Mouse (Mus musculus) heart, adult 2 months (tissue): Measurements from ENCODE around the gene Kif1a. TPM values are rescaled to one million over a fixed set of nuclear protein-coding genes. Genes with fewer than 3 reads are reported as not detected.

Experiments
- DNase-seq, 2 experiments: peaks; one replicate each; pipeline ENCODE4 v3.0.0; 2021
- H3K27ac ChIP-seq: fragments of 200-600 bp; 2 replicates; pipeline ENCODE4 v1.8.1; 2022
- H3K27me3 ChIP-seq: fragments of 200-500 bp; 2 replicates; pipeline ENCODE4 v1.6.1; 2012; ENCODE audit warnings: mild to moderate bottlenecking, low read length, inconsistent platforms, mixed read lengths; ENCODE audit not compliant: control insufficient read depth, insufficient read depth
- H3K36me3 ChIP-seq: fragments of 200-500 bp; 2 replicates; pipeline ENCODE4 v1.6.1; 2012; ENCODE audit warnings: low read length, inconsistent platforms; ENCODE audit not compliant: control insufficient read depth, insufficient read depth
- H3K4me1 ChIP-seq: fragments of 200-500 bp; 2 replicates; pipeline ENCODE4 v1.6.1; 2011; ENCODE audit warnings: low read length; ENCODE audit not compliant: control insufficient read depth, insufficient read depth
- H3K4me3 ChIP-seq: fragments of 200-600 bp; 2 replicates; pipeline ENCODE4 v1.8.1; 2022
- H3K79me2 ChIP-seq: fragments of 200-500 bp; replicated peaks from 2 replicates; pipeline ENCODE4 v1.6.1; 2012; ENCODE audit warnings: mild to moderate bottlenecking, inconsistent platforms, low read length, moderate library complexity, mixed read lengths; ENCODE audit not compliant: control insufficient read depth, insufficient read depth
- H3K9ac ChIP-seq: fragments of 200-500 bp; 2 replicates; pipeline ENCODE4 v1.6.1; 2012; ENCODE audit warnings: low read depth, mild to moderate bottlenecking, control low read depth, inconsistent platforms, low read length, mixed read lengths
- CTCF ChIP-seq: fragments of 200-600 bp; IDR thresholded peaks from 2 replicates; pipeline ENCODE4 v1.8.1; 2022; ENCODE audit warnings: antibody characterized with exemption, mild to moderate bottlenecking, moderate library complexity
- EP300 ChIP-seq: fragments of 200-500 bp; IDR thresholded peaks from 2 replicates; pipeline ENCODE4 v1.6.1; 2011; ENCODE audit warnings: low read depth, low read length, control low read depth; ENCODE audit not compliant: insufficient read depth
- POLR2A ChIP-seq: fragments of 200-500 bp; IDR thresholded peaks from 2 replicates; pipeline ENCODE4 v1.6.1; 2011; ENCODE audit warnings: mild to moderate bottlenecking, low read depth, low read length, control low read depth; ENCODE audit not compliant: insufficient read depth
- WGBS: fragments of 180-500 bp; shearing (Covaris S2); methylation state at CpG from one replicate; pipeline ENCODE4 v1.1.7; 2018; 5-methylcytosine and 5-hydroxymethylcytosine counted together
- intact Hi-C: fragments of 180-260 bp; cut with DNase I; formaldehyde crosslinking; loops from one replicate; pipeline ENCODE4 v1.15.1; 2025
- polyA plus RNA-seq: library from polyadenylated mRNA; depleted of rRNA; stranded (reverse); fragments of >200 nt; gene quantifications from 2 replicates; pipeline ENCODE4 v1.2.3, GENCODE M21; 2012
- total RNA-seq, 2 experiments: library from RNA; stranded (reverse); gene quantifications; 2 replicates each; pipeline ENCODE4 v1.2.3; 2021

The Kif1a gene
- total and polyA plus RNA-seq, 3 experiments, result 1.2 to 2.0 (median 1.4) TPM

DNA sequence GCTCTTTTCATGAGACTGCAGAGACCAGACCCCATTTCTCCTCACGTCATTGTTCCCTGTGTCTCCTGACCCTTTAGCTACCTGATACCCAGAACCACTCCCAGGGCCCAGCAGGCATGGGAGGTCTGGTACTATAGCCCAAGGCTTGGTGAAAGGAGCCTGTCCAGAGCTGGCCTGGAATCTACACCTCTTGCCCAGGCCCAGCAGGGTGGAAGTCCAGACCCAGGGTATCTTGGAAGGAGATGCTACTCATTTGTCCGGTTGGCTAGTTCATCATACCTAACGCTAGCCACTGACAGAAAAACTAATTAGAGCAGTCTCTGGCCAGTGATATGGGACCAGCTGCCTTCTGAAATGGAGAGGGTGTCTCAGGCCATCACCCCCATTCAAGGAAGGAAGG is 51.7 kb downstream of the Kif1a start:
- TF ChIP-seq EP300, result no peak
- TF ChIP-seq CTCF, result no peak
- no peak for TF ChIP-seq POLR2A
- intact Hi-C loops, result no loop called here
- no peaks in the 10 kb centered on the region for H3K36me3 ChIP-seq
- H3K4me1 ChIP-seq, result no peaks in the 10 kb centered on the region
- H3K79me2 ChIP-seq, result no peaks in the 10 kb centered on the region
- WGBS, result 87% methylated on average over 3 of the region's 3 CpGs
- DNase-seq, result no peak
- H3K4me3 ChIP-seq, result no peak overlapping the region
- no peak overlapping the region for H3K9ac ChIP-seq
- no peaks in the 10 kb centered on the region for H3K27me3 ChIP-seq
- no peak overlapping the region for H3K27ac ChIP-seq

DNA sequence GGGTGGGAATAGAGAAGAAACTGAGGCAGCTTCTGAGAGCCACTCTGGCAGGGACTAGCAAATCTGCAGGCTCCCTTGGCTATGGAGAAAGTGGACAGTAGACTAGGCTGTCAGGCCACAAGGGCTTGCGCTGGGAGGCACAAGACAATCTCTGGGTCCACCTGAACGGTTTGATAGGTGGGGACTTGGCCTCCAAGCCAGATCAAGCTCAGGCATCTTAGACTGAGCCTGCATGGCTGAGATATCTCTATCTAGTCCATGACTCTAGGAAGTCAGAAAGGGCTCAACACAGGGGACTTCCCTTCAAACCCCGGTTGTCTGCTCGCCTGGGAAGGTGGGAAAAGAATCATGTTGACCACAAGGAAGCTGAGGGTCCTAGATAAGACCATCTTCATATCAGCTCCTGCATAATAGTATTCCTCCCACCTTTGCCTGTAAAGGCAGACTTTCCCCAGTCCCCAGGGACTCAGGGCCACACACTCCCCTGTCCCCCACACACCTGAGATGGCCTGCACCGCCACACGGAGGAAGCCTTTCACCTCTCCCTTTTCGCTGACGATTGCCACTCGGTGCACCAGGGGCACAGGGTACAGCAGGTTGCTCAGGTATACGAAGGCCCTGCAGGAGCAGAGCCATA is 55.5 kb downstream of the Kif1a start:
- no peak overlapping the region for H3K4me3 ChIP-seq
- H3K4me1 ChIP-seq, result no peaks in the 10 kb centered on the region
- H3K27ac ChIP-seq, result no peak overlapping the region
- H3K36me3 ChIP-seq, result no peaks in the 10 kb centered on the region
- 79% methylated on average over 10 of the region's 10 CpGs for WGBS
- intact Hi-C loops, result no loop called here
- H3K27me3 ChIP-seq, result no peaks in the 10 kb centered on the region
- H3K79me2 ChIP-seq, result no peaks in the 10 kb centered on the region
- no peak overlapping the region for H3K9ac ChIP-seq
- no peak for TF ChIP-seq CTCF
- no peak for DNase-seq

DNA sequence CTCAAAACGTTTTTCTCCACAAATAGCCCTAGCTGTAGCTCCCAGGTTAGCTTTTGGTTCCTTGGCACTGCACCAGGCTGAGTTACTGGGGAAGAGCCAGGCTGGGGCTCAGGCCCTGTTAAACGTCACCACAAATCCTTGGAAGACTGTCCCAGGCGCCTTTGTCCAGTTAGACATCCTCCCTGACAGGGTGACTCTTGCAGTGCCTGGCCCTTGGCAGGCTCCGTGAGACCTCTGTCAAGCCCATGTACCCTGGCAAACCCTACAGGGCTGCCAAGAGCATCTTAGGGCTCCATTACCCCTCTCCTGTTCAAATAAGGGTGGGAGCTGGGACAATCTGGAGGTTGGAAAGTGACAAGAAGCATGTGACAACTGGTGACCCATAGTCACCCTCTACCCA is 65.8 kb downstream of the Kif1a start:
- H3K36me3 ChIP-seq, result no peaks in the 10 kb centered on the region
- DNase-seq, result no peak
- H3K4me1 ChIP-seq, result no peaks in the 10 kb centered on the region
- no peaks in the 10 kb centered on the region for H3K79me2 ChIP-seq
- no peak for TF ChIP-seq EP300
- no peak for TF ChIP-seq CTCF
- TF ChIP-seq POLR2A, result no peak
- WGBS, result 54% methylated on average over 4 of the region's 4 CpGs
- no peak overlapping the region for H3K27ac ChIP-seq
- no peaks in the 10 kb centered on the region for H3K27me3 ChIP-seq
- intact Hi-C loops, result no loop called here
- H3K9ac ChIP-seq, result no peak overlapping the region
- H3K4me3 ChIP-seq, result no peak overlapping the region

DNA sequence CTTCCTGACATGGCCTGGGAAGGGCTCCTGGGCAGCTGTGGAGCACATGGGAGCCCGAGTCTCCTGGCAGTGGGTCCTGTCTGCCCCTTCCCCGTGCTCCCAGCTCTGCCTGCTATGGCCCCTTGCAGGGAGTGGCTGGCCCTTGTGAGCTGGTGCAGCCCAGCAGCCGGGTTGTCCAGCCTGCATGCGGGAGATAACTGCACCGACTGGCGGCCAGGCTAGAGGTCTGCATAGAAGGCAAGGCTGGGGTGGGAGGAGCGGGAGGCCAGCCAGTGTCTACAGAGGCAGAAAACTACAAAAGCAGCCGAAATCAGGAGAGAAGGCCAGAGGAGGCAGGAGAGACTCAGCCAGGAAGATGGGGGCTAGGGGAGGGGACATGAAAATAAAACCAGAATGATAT is 67.8 kb downstream of the Kif1a start:
- intact Hi-C loops, result no loop called here
- DNase-seq, result no peak
- H3K27ac ChIP-seq, result no peak overlapping the region
- no peaks in the 10 kb centered on the region for H3K27me3 ChIP-seq
- no peaks in the 10 kb centered on the region for H3K36me3 ChIP-seq
- H3K9ac ChIP-seq, result no peak overlapping the region
- TF ChIP-seq CTCF (no peak), POLR2A (no peak), EP300 (no peak)
- 42% methylated on average over 8 of the region's 8 CpGs for WGBS
- H3K4me1 ChIP-seq, result no peaks in the 10 kb centered on the region
- no peaks in the 10 kb centered on the region for H3K79me2 ChIP-seq
- H3K4me3 ChIP-seq, result no peak overlapping the region

DNA sequence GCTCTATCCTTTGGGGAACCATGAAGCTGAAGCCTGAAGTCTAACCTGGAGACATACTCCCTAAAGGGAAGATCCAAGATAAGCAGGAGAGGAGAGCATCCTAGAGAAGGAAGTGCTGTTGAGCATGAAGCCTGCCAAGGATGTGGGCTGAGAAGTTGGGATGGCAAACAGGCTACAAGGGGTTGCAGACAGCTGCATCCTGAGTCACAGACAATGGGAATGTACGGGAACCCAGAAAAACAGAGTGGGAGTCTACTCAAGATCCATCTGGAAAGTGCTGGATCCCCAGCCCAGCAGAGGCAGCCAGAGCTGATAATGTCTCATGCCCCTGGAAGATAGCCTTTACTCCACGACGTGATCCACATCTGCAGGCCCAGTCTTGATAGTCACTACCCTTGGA is 70.6 kb downstream of the Kif1a start:
- H3K4me3 ChIP-seq, result no peak overlapping the region
- H3K36me3 ChIP-seq, result no peaks in the 10 kb centered on the region
- no peaks in the 10 kb centered on the region for H3K4me1 ChIP-seq
- no peak for TF ChIP-seq CTCF
- no peaks in the 10 kb centered on the region for H3K79me2 ChIP-seq
- intact Hi-C loops, result no loop called here
- no peak overlapping the region for H3K27ac ChIP-seq
- DNase-seq, result no peak
- H3K27me3 ChIP-seq, result no peaks in the 10 kb centered on the region
- WGBS, result 38% methylated on average over 3 of the region's 3 CpGs
- no peak overlapping the region for H3K9ac ChIP-seq

DNA sequence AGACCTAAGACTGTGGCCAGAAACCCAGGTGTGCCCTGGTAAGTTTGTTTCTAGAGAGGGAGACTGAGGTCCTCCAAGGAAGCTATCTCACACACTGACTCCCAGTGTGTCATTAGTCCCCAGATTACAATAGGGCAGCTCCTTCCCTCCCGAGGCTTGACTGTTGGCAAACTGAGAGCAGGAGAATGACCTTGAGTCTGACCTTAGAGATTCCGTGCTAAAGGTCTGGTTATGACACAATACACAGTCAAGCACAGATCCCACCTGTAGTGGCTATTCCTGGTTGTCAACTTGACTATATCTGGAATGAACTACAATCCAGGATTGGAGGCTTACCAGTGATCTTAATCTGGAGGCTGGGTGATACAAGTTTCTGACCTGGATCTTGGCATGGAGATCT is 71.7 kb downstream of the Kif1a start:
- H3K4me1 ChIP-seq, result no peaks in the 10 kb centered on the region
- no peak overlapping the region for H3K9ac ChIP-seq
- intact Hi-C loops, result no loop called here
- TF ChIP-seq POLR2A (no peak), CTCF (no peak), EP300 (no peak)
- no peaks in the 10 kb centered on the region for H3K36me3 ChIP-seq
- H3K27ac ChIP-seq, result no peak overlapping the region
- WGBS, result 55% methylated on average over 2 of the region's 2 CpGs
- H3K27me3 ChIP-seq, result no peaks in the 10 kb centered on the region
- no peaks in the 10 kb centered on the region for H3K79me2 ChIP-seq
- DNase-seq, result no peak
- no peak overlapping the region for H3K4me3 ChIP-seq

DNA sequence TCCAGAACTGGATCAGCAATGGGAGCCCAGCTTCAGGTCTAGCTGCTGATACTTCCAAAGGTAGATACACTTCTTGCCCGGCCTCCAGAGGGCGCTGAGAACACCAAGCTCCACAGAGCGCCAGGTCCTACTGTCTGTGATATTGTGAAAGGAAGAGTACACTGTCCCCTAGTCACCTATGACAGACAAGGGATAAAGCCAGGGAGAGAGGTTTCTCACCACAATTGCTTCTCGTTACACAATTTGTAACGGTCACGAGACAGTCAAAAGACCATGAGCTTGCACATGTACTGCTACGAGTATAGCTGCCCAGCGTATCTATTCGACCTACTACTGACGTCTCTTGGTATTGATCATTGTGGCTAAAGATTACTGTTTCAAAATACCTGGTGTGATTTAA is 72.4 kb downstream of the Kif1a start:
- H3K4me1 ChIP-seq, result no peaks in the 10 kb centered on the region
- H3K36me3 ChIP-seq, result no peaks in the 10 kb centered on the region
- H3K4me3 ChIP-seq, result no peak overlapping the region
- no peak overlapping the region for H3K27ac ChIP-seq
- H3K9ac ChIP-seq, result no peak overlapping the region
- intact Hi-C loops, result no loop called here
- no peaks in the 10 kb centered on the region for H3K79me2 ChIP-seq
- DNase-seq, result no peak
- TF ChIP-seq EP300, result no peak
- TF ChIP-seq CTCF, result no peak
- TF ChIP-seq POLR2A, result no peak
- WGBS, result 92% methylated on average over 10 of the region's 10 CpGs
- H3K27me3 ChIP-seq, result no peaks in the 10 kb centered on the region
